Mouse (Mus musculus) forebrain, embryonic 11.5 days (tissue): ENCODE results near the gene Ggt5. TPM values are rescaled to one million over a fixed set of nuclear protein-coding genes. Genes with fewer than 3 reads are reported as not detected.

ENCODE experiments used
- ATAC-seq: fragments of 200-750 bp; cut with Nextera tagmentation; replicated peaks from 2 replicates; pipeline ENCODE4 v1.8.0; 2017; ENCODE audit warnings: moderate TSS enrichment; ENCODE audit not compliant: low FRiP score
- DNase-seq: peaks from one replicate; pipeline ENCODE4 v3.0.0-alpha.2; 2017; ENCODE audit warnings: low spot score
- H3K27ac ChIP-seq: fragments of 300-500 bp; sonication (generic); 2 replicates; pipeline ENCODE4 v1.5.1; 2014; ENCODE audit warnings: low read depth, low read length
- H3K27me3 ChIP-seq: fragments of 300-500 bp; sonication (generic); 2 replicates; pipeline ENCODE4 v1.6.1; 2014; ENCODE audit warnings: mild to moderate bottlenecking, low read length, mixed read lengths; ENCODE audit not compliant: control insufficient read depth, insufficient read depth
- H3K36me3 ChIP-seq: fragments of 300-500 bp; sonication (generic); 2 replicates; pipeline ENCODE4 v1.6.1; 2014; ENCODE audit warnings: mild to moderate bottlenecking, low read length, moderate library complexity, mixed read lengths; ENCODE audit not compliant: control insufficient read depth, insufficient read depth
- H3K4me1 ChIP-seq: fragments of 300-500 bp; sonication (generic); replicated peaks from 2 replicates; pipeline ENCODE4 v1.6.1; 2014; ENCODE audit warnings: low read length, mixed read lengths; ENCODE audit not compliant: control insufficient read depth, insufficient read depth
- H3K4me2 ChIP-seq: fragments of 300-500 bp; sonication (generic); 2 replicates; pipeline ENCODE4 v1.6.1; 2014; ENCODE audit warnings: low read depth, mild to moderate bottlenecking, low read length, moderate library complexity, mixed read lengths; ENCODE audit not compliant: severe bottlenecking
- H3K4me3 ChIP-seq: fragments of 300-500 bp; sonication (generic); 2 replicates; pipeline ENCODE4 v1.5.1; 2014; ENCODE audit warnings: low read depth, low read length
- H3K9ac ChIP-seq: fragments of 300-500 bp; sonication (generic); 2 replicates; pipeline ENCODE4 v1.6.1; 2014; ENCODE audit warnings: low read length
- H3K9me3 ChIP-seq: fragments of 300-500 bp; sonication (generic); 2 replicates; pipeline ENCODE4 v1.6.1; 2016; ENCODE audit warnings: low read length, mixed read lengths; ENCODE audit not compliant: control insufficient read depth
- WGBS: fragments of 180-500 bp; shearing (Covaris S2); extraction: QIAGEN DNeasy Blood & Tissue Kit; methylation state at CpG from one replicate; pipeline ENCODE4 v1.1.7; 2014; 5-methylcytosine and 5-hydroxymethylcytosine counted together
- polyA plus RNA-seq: library from polyadenylated mRNA; unstranded; fragments of >200 nt; fragmentation: Nextera tagmentation; extraction: Ambion mirVana; gene quantifications from 2 replicates; pipeline ENCODE4 v1.2.1, GENCODE M21; 2014

The Ggt5 gene
- polyA plus RNA-seq, 1 experiment from 2014 or later, result 0.67 TPM

DNA sequence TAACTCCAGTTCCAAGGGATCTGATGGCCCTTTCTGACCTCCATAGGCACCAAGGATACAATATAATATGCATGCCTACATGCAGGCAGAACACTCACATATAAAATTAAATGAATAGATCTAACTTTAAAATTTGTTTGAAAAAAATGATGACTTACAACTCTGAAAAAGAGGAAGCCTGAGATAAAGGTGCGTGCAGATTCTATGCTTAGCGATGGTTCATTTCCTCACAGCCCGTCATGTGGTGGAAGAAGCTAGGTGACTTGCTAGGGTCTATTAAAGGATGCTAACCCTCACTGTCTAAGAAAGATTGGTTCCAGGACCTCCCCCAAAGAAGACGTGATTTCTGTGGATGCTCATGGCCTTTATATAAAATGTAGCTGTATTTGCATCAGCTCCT lies 26.9 kb downstream of the Ggt5 start:
- Histone ChIP-seq H3K9ac (no peak overlapping the region), H3K4me3 (no peak overlapping the region), H3K9me3 (no peaks in the 10 kb centered on the region), H3K27me3 (no peaks in the 10 kb centered on the region), H3K27ac (no peak overlapping the region), H3K4me2 (no peak overlapping the region), H3K4me1 (no peaks in the 10 kb centered on the region), H3K36me3 (no peaks in the 10 kb centered on the region)
- DNase-seq (peak; percentile 17), ATAC-seq (no peak)
- WGBS, result 90% methylated on average over 4 of the region's 4 CpGs

DNA sequence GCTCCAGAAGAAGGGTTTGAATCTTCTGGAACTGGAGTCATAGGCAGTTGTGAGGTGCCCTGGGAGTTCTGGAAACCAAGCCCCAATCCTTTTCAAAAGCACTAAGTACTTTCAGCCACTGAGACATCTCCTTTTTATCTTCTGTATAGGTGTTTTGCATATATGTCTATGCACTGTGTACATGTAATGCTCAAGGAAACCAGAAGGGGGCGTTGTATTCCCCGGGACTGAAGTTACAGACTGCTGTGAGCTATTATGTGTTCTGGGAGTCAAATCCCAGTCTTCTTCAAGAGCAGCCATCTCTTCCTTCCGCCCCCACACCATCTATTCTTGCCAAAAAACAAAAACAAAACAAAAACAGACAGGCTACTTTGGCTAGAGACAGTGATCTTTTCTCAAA lies 31.7 kb downstream of the Ggt5 start:
- ATAC-seq, result no peak
- 53% methylated on average over 3 of the region's 3 CpGs for WGBS
- no peaks in the 10 kb centered on the region for H3K36me3 ChIP-seq

DNA sequence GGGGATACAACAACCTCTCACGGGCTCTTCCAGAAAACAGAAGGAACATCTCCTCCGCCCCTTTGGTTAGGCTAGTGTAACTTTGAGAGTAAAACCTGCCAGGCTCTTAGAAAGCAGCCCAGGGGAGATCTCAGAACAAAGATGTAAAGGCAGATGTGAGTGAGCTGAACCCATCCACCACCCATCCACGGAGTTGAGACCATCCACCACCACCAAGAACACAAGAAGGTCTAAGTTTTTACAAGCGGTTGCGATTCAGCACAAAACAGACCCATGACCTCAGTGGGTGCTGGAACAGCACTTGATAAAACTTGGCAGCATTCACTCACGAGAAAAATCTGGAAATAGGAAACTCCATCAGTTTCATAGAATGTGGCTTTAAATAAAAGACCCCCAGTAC lies 36.8 kb downstream of the Ggt5 start:
- WGBS, result 62% methylated on average over 6 of the region's 6 CpGs
- Histone ChIP-seq H3K4me1 (no peaks in the 10 kb centered on the region), H3K4me3 (no peak overlapping the region), H3K27ac (no peak overlapping the region), H3K4me2 (no peak overlapping the region), H3K9ac (no peak overlapping the region), H3K36me3 (no peaks in the 10 kb centered on the region), H3K27me3 (no peaks in the 10 kb centered on the region), H3K9me3 (no peaks in the 10 kb centered on the region)
- ATAC-seq (no peak), DNase-seq (no peak)

More for the DNA sequence above, 31.7 kb downstream of the Ggt5 start:
- DNase-seq, result no peak
- H3K4me2 ChIP-seq, result no peak overlapping the region
- H3K9me3 ChIP-seq, result no peaks in the 10 kb centered on the region
- no peaks in the 10 kb centered on the region for H3K4me1 ChIP-seq
- no peaks in the 10 kb centered on the region for H3K27me3 ChIP-seq
- H3K27ac ChIP-seq, result no peak overlapping the region
- no peak overlapping the region for H3K4me3 ChIP-seq
- H3K9ac ChIP-seq, result no peak overlapping the region

DNA sequence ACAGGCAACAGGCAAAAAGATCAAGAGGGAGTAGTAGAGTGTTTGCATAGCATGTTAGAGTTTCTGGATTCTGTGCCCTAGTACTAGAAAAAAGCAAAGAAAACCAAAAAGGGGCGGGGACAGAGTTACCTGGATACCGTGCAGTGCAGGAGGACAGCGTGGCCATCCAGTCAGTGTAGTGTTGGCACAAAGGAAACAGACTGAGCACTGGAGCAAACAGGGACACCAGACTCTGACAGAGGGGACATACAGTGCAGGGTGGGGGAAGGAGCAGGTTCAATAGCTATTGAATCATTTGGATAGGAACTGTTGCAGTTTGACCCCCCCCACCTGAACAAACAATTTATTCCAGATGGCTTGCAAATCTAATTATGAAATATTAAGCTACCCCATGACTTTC lies 37.9 kb downstream of the Ggt5 start:
- H3K9ac ChIP-seq, result no peak overlapping the region
- ATAC-seq, result no peak
- H3K4me1 ChIP-seq, result no peaks in the 10 kb centered on the region
- 63% methylated on average over 3 of the region's 3 CpGs for WGBS
- H3K36me3 ChIP-seq, result no peaks in the 10 kb centered on the region
- H3K9me3 ChIP-seq, result no peaks in the 10 kb centered on the region
- H3K4me2 ChIP-seq, result no peak overlapping the region
- no peak overlapping the region for H3K27ac ChIP-seq
- DNase-seq, result no peak
- no peak overlapping the region for H3K4me3 ChIP-seq
- no peaks in the 10 kb centered on the region for H3K27me3 ChIP-seq

DNA sequence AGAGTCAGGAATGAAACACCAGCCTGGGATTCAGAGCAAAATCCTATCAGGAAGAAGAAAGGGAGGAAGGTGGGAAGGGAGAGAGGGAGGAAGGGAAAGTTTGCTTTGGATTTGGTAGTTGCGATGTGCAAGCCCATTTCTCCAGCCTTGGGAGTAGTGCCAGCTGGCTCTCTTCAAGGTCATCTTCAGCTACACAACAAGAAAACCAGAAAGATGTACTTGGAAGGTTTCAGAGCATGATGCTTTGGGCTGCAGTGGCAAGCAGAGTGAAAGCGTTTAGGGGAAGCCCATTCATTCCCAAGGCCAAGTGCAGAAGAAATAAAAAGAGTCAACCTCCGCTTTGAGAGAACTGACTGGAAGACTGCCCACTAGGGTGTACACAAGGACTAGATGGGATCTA lies 38.4 kb downstream of the Ggt5 start:
- Histone ChIP-seq H3K4me2 (no peak overlapping the region), H3K36me3 (no peaks in the 10 kb centered on the region), H3K4me1 (no peaks in the 10 kb centered on the region), H3K9ac (no peak overlapping the region), H3K9me3 (no peaks in the 10 kb centered on the region), H3K4me3 (no peak overlapping the region), H3K27ac (no peak overlapping the region), H3K27me3 (no peaks in the 10 kb centered on the region)
- no peak for ATAC-seq
- no peak for DNase-seq
- WGBS, result 80% methylated on average over 3 of the region's 3 CpGs

DNA sequence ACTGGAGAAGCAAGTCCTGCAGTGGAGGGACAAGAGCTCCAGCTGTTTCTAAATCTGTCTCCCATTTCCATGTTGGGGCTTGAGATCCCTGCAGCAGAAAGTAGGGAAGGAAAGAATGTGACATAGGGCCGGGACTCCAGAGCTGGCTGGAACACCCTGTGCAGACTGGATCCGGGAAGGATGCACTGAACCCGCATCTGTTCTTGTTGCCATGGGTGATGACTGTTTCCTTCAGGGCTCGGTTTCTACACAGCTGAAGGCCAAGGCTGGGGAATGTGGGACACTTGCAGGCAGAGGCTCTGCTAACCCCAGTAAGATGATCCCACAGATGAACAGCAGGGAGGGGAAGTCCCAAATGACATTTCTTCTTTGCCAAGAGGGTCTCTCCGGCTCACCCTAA lies 43.5 kb downstream of the Ggt5 start:
- Histone ChIP-seq H3K9me3 (no peaks in the 10 kb centered on the region), H3K27ac (no peak overlapping the region), H3K4me1 (no peaks in the 10 kb centered on the region), H3K4me3 (no peak overlapping the region), H3K9ac (no peak overlapping the region), H3K36me3 (no peaks in the 10 kb centered on the region), H3K27me3 (no peaks in the 10 kb centered on the region), H3K4me2 (no peak overlapping the region)
- ATAC-seq (no peak), DNase-seq (no peak)
- 77% methylated on average over 5 of the region's 5 CpGs for WGBS

DNA sequence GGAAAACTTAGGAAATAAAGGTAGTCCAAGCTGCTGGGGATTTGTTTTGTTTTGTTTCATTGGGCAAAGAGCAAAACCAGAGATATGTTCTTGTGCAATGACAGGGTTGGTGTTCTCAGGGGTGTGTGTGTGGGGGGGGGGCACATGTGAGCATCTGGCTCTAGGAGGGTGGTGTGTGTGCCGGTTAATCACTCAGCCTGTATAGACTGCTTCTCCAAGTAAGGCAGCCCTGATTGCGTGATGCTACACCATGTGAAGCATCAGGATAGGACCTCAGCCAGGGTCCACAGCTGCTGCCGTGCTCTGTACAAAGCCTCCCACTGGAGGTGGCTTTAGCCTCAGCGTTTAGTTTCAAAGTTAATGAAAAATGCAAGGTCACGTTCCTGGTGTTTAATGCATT lies 43.9 kb downstream of the Ggt5 start:
- Histone ChIP-seq H3K27me3 (no peaks in the 10 kb centered on the region), H3K27ac (no peak overlapping the region), H3K4me3 (no peak overlapping the region), H3K36me3 (no peaks in the 10 kb centered on the region), H3K4me1 (no peaks in the 10 kb centered on the region), H3K9me3 (no peaks in the 10 kb centered on the region), H3K4me2 (no peak overlapping the region), H3K9ac (no peak overlapping the region)
- no peak for DNase-seq
- WGBS, result 85% methylated on average over 5 of the region's 5 CpGs
- ATAC-seq, result no peak

DNA sequence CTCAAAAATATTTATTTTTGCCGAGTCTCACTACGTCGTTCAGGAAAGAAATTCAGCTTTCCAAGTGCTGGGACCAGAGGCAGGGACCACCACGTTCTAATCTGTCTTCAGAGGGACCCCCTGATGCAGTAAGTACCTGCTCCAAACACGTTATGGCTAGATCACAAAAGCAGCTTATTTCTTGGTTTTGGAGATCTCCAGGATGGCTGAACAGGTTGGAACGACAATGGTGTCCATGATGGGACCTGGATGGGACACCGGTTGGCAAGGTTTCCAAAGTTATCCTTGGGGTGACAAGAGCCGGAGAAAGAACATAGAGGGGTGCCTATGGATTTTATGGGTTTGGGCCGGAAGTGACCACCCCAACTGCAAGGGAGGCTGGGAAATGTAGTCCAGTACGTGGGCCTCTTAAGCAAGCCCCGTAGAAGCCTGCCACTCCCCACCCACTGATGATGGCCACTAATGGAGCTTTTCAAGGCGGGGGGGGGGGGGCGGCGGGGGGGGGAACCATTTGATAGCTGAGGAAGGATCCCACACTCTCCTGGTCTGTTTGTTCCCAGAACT lies 44.5 kb downstream of the Ggt5 start:
- no peaks in the 10 kb centered on the region for H3K36me3 ChIP-seq
- H3K9ac ChIP-seq, result no peak overlapping the region
- no peaks in the 10 kb centered on the region for H3K4me1 ChIP-seq
- WGBS, result 76% methylated on average over 14 of the region's 14 CpGs
- ATAC-seq (no peak), DNase-seq (no peak)
- H3K4me2 ChIP-seq, result no peak overlapping the region
- H3K27ac ChIP-seq, result no peak overlapping the region
- H3K4me3 ChIP-seq, result no peak overlapping the region
- no peaks in the 10 kb centered on the region for H3K27me3 ChIP-seq
- no peaks in the 10 kb centered on the region for H3K9me3 ChIP-seq

DNA sequence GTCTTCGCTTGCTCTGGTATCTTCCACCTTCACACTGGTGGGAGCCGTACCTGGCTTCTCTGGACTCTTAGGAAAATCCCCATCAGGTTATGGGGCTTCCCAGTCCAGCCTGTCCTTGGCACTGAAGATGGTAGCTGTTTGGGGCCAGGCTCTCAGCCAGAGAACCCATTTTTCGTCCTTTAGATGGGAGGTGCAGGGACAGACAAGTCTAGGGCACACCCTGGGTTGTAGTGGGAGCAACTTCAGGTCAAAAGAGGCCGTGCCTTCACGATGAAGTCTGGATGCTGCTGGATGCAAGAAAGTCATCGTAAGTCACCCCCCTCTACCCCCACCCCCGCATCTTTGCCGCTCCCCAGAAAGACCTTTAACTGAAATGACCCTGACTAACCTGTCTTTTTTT lies 45.5 kb downstream of the Ggt5 start:
- no peak overlapping the region for H3K4me2 ChIP-seq
- H3K9me3 ChIP-seq, result no peaks in the 10 kb centered on the region
- H3K27me3 ChIP-seq, result no peaks in the 10 kb centered on the region
- DNase-seq (no peak), ATAC-seq (no peak)
- 92% methylated on average over 8 of the region's 8 CpGs for WGBS
- no peak overlapping the region for H3K9ac ChIP-seq
- H3K4me3 ChIP-seq, result no peak overlapping the region
- no peaks in the 10 kb centered on the region for H3K36me3 ChIP-seq
- H3K27ac ChIP-seq, result no peak overlapping the region
- H3K4me1 ChIP-seq, result no peaks in the 10 kb centered on the region
